Mouse (Mus musculus) forebrain, embryonic 10.5 days (tissue): ENCODE results near the gene Fuca1. TPM values are rescaled to one million over a fixed set of nuclear protein-coding genes. Genes with fewer than 3 reads are reported as not detected.
"Not testable (repeated sequence)": the region's sequence is repeated elsewhere in the genome, so short reads cannot be mapped to it uniquely, and the experiment has no call there.

Experiments used
- DNase-seq: peaks from one replicate; pipeline ENCODE4 v3.0.0-alpha.2; 2017; ENCODE audit warnings: low spot score; ENCODE audit errors: extremely low spot score
- H3K27ac ChIP-seq: fragments of 300-500 bp; sonication (generic); 2 replicates; pipeline ENCODE4 v1.5.1; 2016; ENCODE audit warnings: mild to moderate bottlenecking
- H3K27me3 ChIP-seq: fragments of 300-500 bp; sonication (generic); 2 replicates; pipeline ENCODE4 v1.6.1; 2016; ENCODE audit warnings: mild to moderate bottlenecking; ENCODE audit not compliant: poor library complexity, severe bottlenecking
- H3K36me3 ChIP-seq: fragments of 300-500 bp; sonication (generic); replicated peaks from 2 replicates; pipeline ENCODE4 v1.6.1; 2016; ENCODE audit warnings: mild to moderate bottlenecking, moderate library complexity
- H3K4me1 ChIP-seq: fragments of 300-500 bp; sonication (generic); 2 replicates; pipeline ENCODE4 v1.6.1; 2016
- H3K4me3 ChIP-seq: fragments of 300-500 bp; sonication (generic); 2 replicates; pipeline ENCODE4 v1.5.1; 2016; ENCODE audit warnings: mild to moderate bottlenecking, moderate library complexity
- H3K9me3 ChIP-seq: fragments of 300-500 bp; sonication (generic); 2 replicates; pipeline ENCODE4 v1.6.1; 2016; ENCODE audit warnings: mild to moderate bottlenecking, moderate library complexity
- WGBS: fragments of 180-500 bp; shearing (Covaris S2); methylation state at CpG from one replicate; pipeline ENCODE4 v1.1.7; 2016; 5-methylcytosine and 5-hydroxymethylcytosine counted together
- polyA plus RNA-seq: library from polyadenylated mRNA; unstranded; fragments of >200 nt; fragmentation: Nextera tagmentation; extraction: Ambion mirVana; gene quantifications from 2 replicates; pipeline ENCODE4 v1.2.1, GENCODE M21; 2016

Gene Fuca1
- polyA plus RNA-seq, 1 experiment from 2014 or later = 52.4 TPM

DNA sequence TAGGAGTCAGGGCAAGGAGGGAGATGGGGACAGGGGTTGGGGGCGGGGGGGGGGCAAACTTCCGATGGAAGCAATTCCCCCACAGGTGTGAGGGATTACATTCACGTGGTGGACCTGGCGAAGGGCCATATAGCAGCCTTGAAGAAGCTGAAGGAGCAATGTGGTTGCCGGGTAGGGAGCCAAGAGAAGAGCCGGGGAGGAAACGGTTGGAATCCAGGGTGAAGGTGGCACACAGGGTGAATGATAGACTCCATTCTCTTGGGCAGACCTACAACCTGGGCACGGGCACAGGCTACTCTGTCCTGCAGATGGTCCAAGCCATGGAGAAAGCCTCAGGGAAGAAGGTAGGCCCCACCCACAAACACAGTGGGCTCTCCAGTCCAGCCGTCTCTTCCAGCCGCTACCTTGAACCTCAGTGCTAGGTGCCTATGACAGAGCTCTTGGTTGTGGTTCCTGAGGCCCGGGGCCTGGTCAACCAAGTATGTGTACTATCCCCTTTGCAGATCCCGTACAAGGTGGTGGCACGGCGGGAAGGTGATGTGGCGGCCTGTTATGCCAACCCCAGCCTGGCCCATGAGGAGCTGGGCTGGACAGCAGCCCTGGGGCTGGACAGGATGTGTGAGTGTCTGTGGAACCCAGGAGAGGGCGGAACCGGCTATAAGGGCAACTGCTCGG lies 46.7 kb downstream of the Fuca1 start:
- Histone ChIP-seq H3K4me3 (no peak overlapping the region), H3K9me3 (no peaks in the 10 kb centered on the region), H3K4me1 (peaks cover 58% of the 10 kb centered on the region), H3K27me3 (0 out of 2 replicates have a peak, but pooled peaks cover 6% of the 10 kb centered on the region), H3K36me3 (peaks cover 62% of the 10 kb centered on the region), H3K27ac (no peak overlapping the region)
- DNase-seq = no peak
- 91% methylated on average over 18 of the region's 18 CpGs for WGBS

DNA sequence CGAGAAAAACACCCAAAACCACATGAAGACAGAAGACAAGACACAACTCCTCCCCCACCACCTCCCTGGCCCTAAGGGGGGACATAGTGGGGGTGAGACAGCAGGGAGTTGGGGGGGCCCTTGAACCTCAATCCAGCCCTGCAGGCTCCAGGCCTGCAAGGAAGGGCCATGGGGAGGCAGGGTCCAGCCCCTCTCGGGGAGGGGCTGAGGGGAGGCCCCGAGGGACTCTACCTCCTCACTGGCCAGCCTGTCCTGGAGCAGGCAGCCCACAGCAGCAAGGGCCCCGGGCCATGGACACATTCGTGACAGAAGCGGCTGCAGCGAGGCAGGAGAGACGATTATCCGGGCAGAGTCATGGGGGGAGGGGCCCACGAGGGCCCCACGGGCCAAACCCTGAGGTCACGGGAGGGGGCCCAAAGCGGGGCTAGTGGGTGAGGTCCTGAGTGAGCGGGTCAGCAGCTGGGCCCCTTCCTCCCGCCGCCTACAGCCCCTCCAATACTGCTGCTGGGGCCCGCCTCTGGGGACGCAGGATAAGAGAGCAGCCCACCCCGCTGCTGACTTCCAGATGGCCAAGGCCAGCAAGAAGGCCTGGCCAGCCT lies 47.8 kb downstream of the Fuca1 start:
- Histone ChIP-seq H3K4me3 (peak overlapping the region; percentile 11; the same call in 1 of the 2 replicates), H3K9me3 (no peaks in the 10 kb centered on the region), H3K27ac (no peak overlapping the region), H3K27me3 (0 out of 2 replicates have a peak, but pooled peaks cover 6% of the 10 kb centered on the region), H3K4me1 (peaks cover 56% of the 10 kb centered on the region), H3K36me3 (peaks cover 63% of the 10 kb centered on the region)
- WGBS = 80% methylated on average over 19 of the region's 19 CpGs
- no peak for DNase-seq

DNA sequence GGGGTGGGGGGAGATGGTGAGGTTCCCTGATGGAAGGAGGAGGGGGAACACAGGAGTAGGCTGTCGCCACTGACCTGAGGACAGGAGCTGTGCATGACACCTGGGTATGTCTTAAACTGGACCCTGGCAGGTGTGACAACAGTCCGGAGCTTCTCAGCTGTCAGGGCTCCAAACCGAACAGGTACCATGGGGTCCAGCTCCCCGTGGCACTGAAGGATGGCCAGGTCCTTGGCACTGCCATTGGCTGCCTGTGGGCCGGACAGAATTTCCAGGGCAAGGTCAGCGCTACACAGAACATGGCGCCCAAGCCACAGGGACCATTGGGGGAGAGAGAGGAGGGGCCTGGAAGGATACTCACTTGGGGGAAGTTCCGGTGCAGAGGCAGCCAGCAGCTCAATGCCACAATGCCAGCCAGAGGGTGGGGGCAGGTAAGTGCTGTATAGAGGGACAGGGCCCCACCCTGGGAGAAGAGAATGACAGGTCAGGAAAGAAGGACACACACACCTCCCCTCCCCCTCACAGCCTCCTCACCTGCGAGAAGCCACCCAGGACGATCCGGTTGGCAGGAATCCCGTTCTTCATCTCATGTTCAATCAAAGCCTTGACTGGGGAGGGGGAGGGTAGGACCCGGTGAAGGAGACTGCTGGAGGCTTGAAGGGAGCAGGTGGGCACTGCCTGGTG lies 48.7 kb downstream of the Fuca1 start:
- Histone ChIP-seq H3K27ac (no peak overlapping the region), H3K36me3 (peaks cover 68% of the 10 kb centered on the region), H3K4me3 (no peak overlapping the region), H3K4me1 (peaks cover 49% of the 10 kb centered on the region), H3K9me3 (no peaks in the 10 kb centered on the region), H3K27me3 (0 out of 2 replicates have a peak, but pooled peaks cover 6% of the 10 kb centered on the region)
- no peak for DNase-seq
- WGBS = 91% methylated on average over 13 of the region's 13 CpGs

DNA sequence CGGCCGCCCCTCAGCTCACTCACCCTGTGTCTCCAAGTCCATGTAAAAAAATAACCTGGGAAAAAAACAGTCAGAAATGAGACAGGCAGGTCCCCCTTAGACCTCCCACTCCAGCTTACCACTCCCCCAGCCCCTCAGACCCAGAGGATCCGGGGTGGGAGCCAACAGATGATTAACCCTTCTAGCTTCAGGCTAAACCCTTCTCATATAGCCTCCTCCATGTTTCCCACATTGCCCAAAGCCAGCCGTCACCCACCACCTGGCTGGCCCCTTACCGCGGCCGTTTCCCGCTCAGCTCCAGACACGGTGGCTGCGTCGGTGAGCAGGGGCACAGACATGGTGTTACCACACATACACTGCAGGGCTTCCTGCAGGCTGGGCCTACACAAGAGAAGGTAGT lies 50.0 kb downstream of the Fuca1 start:
- no peak for DNase-seq
- H3K36me3 ChIP-seq = peaks cover 75% of the 10 kb centered on the region
- WGBS = 92% methylated on average over 11 of the region's 11 CpGs
- H3K4me1 ChIP-seq = peaks cover 38% of the 10 kb centered on the region
- no peaks in the 10 kb centered on the region for H3K27me3 ChIP-seq
- peak overlapping the region; percentile 100; the same call in 1 of the 2 replicates for H3K4me3 ChIP-seq
- H3K27ac ChIP-seq = no peak overlapping the region
- no peaks in the 10 kb centered on the region for H3K9me3 ChIP-seq

DNA sequence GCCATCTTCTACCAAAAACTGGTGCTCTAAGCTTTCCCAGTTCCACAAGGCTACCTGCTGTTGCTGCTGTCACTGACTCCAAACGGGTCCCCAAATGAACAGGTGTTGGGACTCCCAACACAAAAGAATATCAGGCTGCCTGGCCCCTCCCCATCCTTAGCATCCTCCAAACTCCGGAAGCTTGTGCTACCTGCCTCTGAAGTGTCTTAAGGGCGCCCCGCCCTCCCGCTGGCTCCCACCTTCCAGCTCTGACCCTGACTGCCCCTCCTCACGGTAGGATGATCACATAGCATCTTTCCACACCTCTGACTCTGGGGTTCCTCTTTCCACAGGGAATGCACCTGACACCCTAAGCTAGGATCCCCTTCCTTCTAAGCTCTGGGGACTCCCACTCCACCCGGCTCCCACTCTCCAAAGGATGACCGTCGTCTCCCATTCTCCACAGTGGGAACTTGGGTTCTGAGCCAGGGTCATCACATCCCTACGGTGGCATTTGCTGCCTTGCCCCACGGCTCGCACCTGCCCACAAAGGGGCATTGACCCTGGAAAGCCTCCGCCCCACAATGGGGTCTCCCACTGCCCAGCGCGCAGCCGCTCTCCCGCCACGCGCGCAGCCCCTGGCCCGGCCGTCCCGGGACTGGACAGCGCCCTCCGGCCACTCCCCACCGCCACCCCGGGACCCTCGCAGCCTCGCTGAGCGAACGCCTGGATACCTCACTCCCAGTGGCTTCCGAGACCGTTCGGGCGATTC lies 51.4 kb downstream of the Fuca1 start:
- under 1% methylated on average over 35 of the region's 35 CpGs for WGBS
- H3K36me3 ChIP-seq = peaks cover 75% of the 10 kb centered on the region
- H3K27ac ChIP-seq = peak overlapping the region; percentile 93
- H3K4me3 ChIP-seq = peak overlapping the region; percentile 100
- H3K4me1 ChIP-seq = peaks cover 35% of the 10 kb centered on the region
- DNase-seq = no peak
- H3K27me3 ChIP-seq = no peaks in the 10 kb centered on the region
- no peaks in the 10 kb centered on the region for H3K9me3 ChIP-seq

DNA sequence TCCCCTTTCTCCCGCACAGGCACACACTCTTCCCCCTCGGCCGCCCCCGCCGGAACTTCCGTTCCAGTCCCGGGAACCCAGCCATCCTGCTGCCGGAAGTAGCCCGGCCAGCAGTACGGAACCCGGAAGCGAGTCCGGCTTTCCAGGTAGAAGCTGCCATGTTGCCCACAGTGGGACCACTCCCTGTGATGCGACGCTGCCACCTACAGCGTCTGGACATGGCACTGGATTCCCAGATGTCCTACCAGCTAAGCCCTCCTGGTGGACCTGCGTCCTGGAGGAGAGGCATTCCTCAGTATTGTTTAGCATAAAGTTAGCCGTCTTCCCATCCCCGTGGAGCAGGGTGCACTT lies 52.0 kb downstream of the Fuca1 start, which contains the start of gene Lypla2:
Gene Lypla2 (minus strand): TSS at position 71 of the 351 bp plus-strand sequence.
- Histone ChIP-seq H3K27ac (peak within 1 kb of the TSS; percentile 93), H3K4me3 (peak within 1 kb of the TSS; percentile 100), H3K9me3 (no peaks in the 10 kb centered on the region), H3K36me3 (peaks cover 75% of the 10 kb centered on the region), H3K4me1 (peaks cover 35% of the 10 kb centered on the region), H3K27me3 (no peaks in the 10 kb centered on the region)
- WGBS = under 1% methylated on average over 18 of the region's 19 CpGs
- peak; percentile 80 for DNase-seq

DNA sequence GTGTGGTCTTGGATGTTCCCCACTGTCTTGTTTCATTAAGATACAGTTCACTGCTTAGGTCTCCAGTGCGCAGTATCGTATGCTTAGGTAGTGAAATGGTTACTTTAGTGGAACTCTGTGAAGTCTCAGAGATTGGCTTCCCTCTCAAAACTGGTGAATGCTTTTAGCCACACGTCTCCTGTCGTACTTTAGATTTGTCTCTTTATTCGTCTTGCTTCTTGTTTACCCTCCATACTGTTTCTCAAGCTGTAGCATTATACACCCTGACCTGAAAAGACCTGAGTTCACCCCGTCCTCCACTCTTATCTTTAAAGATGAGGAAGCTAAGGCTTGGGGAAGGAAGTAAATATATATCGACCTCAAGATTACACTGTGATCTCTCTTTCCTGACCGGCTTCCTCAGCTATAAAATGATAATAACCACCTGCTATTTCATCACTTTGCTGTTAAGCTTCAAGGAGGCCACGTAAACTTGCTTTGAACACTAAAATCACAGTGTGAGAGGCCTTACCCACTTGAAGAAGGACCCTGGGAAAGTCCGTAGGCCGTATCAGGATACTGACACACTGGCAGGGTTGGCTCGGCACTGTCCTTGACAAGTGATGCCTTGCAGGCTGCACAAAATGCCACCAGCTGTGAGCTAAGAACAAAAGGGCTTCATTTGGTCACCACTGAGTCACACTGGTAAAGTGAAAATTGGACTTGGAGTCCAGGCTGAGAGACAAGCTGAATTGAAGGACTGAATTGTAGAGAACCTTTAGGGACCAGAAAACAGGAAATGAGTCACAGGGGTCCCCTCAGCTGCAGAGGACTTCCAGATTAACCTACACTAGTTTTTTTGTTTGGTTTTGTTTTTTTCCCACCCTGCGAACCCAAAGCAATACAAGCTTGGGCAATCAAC lies 52.6 kb downstream of the Fuca1 start:
- WGBS = 76% methylated on average over 13 of the region's 13 CpGs
- Histone ChIP-seq H3K36me3 (peaks cover 73% of the 10 kb centered on the region), H3K4me1 (peaks cover 34% of the 10 kb centered on the region), H3K9me3 (no peaks in the 10 kb centered on the region), H3K4me3 (peak overlapping the region; percentile 100), H3K27me3 (no peaks in the 10 kb centered on the region), H3K27ac (peak overlapping the region; percentile 93)
- DNase-seq = no peak

DNA sequence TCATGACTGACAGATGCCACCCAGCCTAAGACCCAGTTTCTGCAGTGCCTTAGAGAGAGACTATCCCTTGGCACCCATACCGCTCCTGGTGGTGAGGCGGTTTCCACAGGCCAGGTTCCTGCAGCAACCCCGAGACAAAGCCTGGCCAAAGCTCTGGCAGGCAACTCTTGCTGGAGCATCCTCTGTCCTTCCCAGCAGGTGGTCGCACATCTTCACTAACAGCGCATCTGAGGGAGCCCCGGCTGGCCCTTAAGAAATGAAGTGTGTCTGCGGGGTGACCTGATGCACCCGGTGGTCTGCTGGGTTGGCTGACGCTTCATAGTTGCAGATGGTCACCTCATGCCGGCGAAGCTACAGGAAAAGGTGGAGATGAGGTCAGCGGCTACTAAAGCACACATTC lies 55.6 kb downstream of the Fuca1 start:
- DNase-seq = no peak
- 96% methylated on average over 12 of the region's 12 CpGs for WGBS
- no peaks in the 10 kb centered on the region for H3K27me3 ChIP-seq
- no peak overlapping the region for H3K4me3 ChIP-seq
- H3K4me1 ChIP-seq = peaks cover 19% of the 10 kb centered on the region
- peaks cover 72% of the 10 kb centered on the region for H3K36me3 ChIP-seq
- no peaks in the 10 kb centered on the region for H3K9me3 ChIP-seq
- no peak overlapping the region for H3K27ac ChIP-seq

DNA sequence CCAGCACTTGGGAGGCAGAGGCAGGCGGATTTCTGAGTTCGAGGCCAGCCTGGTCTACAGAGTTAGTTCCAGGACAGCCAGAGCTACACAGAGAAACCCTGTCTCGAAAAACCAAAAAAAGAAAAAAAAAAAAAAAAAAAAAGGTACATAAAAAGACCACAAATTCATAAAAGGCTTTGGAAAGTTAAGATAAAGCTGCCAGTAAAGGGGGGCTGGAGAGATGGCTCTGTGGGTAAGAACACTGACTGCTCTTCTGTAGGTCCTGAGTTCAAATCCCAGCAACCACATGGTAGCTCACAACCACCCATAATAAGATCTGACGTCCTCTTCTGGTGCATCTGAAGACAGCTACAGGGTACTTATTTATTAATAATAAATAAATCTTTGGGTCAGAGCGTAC lies 59.7 kb downstream of the Fuca1 start:
- H3K9me3 ChIP-seq, DNase-seq, H3K27ac ChIP-seq, H3K4me3 ChIP-seq, H3K27me3 ChIP-seq, H3K4me1 ChIP-seq: not testable (repeated sequence)
- peaks cover 95% of the 10 kb centered on the region for H3K36me3 ChIP-seq
- 93% methylated on average over 5 of the region's 5 CpGs for WGBS

DNA sequence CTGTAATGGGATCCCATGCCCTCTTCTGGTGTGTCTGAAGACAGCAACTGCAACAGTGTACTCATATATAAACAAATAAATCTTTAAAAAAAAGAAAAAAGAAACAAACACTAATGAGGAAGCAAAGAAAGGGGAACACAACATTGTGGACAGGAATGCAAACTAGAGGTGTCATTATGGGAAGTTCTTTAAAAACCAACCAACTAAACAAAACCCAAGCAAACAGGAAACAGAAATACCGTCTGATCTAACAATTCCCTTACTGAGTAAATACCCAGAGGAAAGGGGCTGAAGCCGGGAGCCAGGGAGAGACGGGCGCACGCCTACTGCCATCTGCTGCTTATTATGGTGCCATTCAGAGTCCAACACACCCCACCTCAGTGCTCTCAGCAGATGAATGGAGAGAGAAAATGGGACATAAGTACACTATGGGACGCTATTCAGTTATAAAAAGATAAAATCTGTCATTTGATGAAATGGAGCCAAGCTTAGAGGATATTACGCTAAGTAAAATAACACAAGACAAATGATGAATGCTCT lies 61.1 kb downstream of the Fuca1 start:
- Histone ChIP-seq H3K9me3 (no peaks in the 10 kb centered on the region), H3K27me3 (no peaks in the 10 kb centered on the region), H3K4me3 (no peak overlapping the region), H3K27ac (no peak overlapping the region), H3K36me3 (peaks cover 84% of the 10 kb centered on the region), H3K4me1 (peaks cover 15% of the 10 kb centered on the region)
- DNase-seq = no peak
- WGBS = 76% methylated on average over 7 of the region's 7 CpGs

DNA sequence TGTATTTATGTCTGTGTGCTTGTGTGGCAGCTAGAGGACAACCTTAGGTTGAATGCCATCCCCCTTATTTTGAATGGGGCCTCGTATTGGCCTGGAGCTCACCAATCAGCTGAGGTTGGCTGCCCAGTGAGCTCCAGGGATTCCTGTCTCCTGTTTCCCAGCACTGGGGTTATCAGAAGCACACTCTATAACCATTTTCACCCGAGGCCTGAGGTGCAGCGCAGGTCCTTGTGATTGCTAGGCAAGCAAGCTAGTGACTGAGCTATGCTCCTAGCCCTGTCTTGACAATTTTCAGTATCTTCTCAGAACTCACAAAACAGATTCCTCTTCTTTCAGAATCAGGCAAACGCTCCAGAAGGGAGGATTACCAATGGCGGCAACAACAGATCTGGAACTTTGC lies 64.0 kb downstream of the Fuca1 start:
- peaks cover 30% of the 10 kb centered on the region for H3K4me1 ChIP-seq
- WGBS = 90% methylated on average over 5 of the region's 5 CpGs
- no peak overlapping the region for H3K4me3 ChIP-seq
- DNase-seq = no peak
- no peaks in the 10 kb centered on the region for H3K27me3 ChIP-seq
- peaks cover 57% of the 10 kb centered on the region for H3K36me3 ChIP-seq
- H3K27ac ChIP-seq = no peak overlapping the region
- H3K9me3 ChIP-seq = no peaks in the 10 kb centered on the region
